Mouse (Mus musculus) kidney, postnatal 36 days (tissue): Measurements from ENCODE around the gene Lamc3.
"Not testable (repeated sequence)": the region's sequence is repeated elsewhere in the genome, so short reads cannot be mapped to it uniquely, and the experiment has no call there.

Experiments used
- DNase-seq, 2 experiments: peaks; one replicate each; pipeline ENCODE4 v3.0.0; 2021 to 2022; ENCODE audit warnings: mixed read lengths in 2 of 2

Lamc3 gene

GRCm38 (mm10) chr2:31878610-31879009 is 8.5 kb upstream of the Lamc3 start:
- DNase-seq, result no peak

DNA sequence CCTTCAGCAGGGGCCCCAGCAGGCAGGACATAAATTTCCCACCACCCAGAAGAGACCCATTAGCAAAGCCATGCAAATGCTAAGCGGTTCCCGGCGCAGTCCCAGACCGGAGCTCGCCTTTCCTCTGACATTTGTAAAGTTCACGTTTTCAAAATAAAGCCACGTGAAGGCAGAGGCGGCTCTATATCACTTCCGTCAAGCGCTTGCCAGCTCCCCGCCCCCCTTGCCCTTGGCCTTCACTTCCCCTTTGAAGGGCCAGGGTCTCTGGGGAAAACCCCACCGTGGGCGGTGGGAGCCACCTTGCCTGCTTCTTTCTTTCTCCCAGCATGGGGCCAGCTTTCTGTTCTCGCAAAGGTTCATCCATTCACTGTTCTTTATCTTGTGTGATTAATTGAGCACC is 6.2 kb upstream of the Lamc3 start:
- DNase-seq, result peak in 1 of 2 experiments; percentile 41

GRCm38 (mm10) chr2:31883061-31883460 is 4.0 kb upstream of the Lamc3 start:
- DNase-seq, result no peak

DNA sequence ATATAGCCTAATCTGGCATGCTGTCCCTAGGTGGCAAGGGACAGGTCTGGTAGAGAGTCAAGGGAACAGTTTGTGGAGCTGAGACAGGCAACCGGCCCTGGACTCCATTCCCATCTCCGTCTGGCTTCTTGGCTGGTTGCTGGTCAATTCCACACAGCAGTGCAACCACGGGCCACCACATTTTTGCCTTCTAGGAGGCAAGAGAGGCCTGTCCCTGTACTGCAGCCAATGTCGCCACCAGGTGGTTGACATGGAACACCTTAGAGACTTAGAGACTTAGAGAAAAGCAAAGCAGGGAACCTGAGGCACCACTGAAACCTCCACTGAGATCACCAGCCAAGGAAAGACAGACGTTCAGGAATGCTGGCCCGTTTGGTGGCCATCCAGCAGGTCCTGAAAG is 2.3 kb upstream of the Lamc3 start:
- DNase-seq, result peak; percentile 61 to 82

- DNase-seq, result no peak
Measured at GRCm38 (mm10) chr2:31888871-31889270, 1.8 kb downstream of the Lamc3 start.

- DNase-seq, result peak; percentile 46 to 58
Measured at GRCm38 (mm10) chr2:31891219-31891618, 4.1 kb downstream of the Lamc3 start.

GRCm38 (mm10) chr2:31893110-31893669 is 6.1 kb downstream of the Lamc3 start:
- peak in 1 of 2 experiments; percentile 16 for DNase-seq

GRCm38 (mm10) chr2:31894221-31894870 is 7.3 kb downstream of the Lamc3 start:
- DNase-seq, result no peak

DNA sequence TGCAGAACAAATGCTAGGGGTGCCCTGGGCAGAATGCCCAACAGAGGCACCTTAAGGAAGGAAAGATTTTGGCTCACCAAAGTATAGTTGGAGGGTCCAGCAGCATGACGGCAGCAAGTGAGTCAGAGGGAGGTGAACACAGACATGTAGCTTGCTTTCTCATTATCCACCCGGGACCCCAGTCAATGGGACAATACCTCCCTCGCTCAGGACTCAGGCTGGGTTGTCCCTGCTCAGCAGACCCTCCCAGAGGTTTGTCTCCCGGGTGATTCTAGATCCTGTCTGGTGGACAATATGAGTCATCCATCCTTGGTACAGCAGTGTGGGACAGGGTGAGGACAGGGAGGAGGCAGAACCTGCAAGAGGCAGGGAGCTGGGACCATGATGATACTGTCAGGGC is 13.8 kb downstream of the Lamc3 start:
- DNase-seq, result no peak

- peak in 1 of 2 experiments; percentile 25 for DNase-seq
Measured at GRCm38 (mm10) chr2:31901659-31902362, 14.7 kb downstream of the Lamc3 start.

GRCm38 (mm10) chr2:31904089-31904488 is 17.0 kb downstream of the Lamc3 start:
- DNase-seq, result peak in 1 of 2 experiments; percentile 24

GRCm38 (mm10) chr2:31904622-31905021 is 17.5 kb downstream of the Lamc3 start:
- DNase-seq, result no peak

- DNase-seq, result peak in 1 of 2 experiments; percentile 29
Measured at GRCm38 (mm10) chr2:31905682-31906081, 18.6 kb downstream of the Lamc3 start.

- no peak for DNase-seq
Measured at GRCm38 (mm10) chr2:31906407-31906806, 19.3 kb downstream of the Lamc3 start.

DNA sequence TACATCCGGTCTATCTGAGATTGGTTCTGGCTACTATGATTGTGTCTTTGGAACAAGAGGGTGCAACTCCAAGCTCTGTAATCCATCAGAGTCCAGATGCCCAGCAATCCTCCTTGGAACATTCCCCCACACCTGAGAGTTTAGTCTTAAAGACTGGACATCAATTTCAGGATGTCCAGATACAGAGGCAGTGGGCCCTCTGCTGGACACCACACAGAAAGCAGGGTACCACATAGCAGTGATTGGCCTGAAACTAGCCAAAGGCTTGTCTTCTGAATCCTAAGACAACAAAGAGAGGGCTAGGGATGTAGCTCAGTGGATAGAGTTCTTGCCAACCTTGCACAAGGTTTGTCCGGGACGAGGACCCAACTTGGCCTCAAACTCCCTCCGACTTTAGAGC is 25.5 kb downstream of the Lamc3 start:
- DNase-seq, result peak in 1 of 2 experiments; percentile 66

DNA sequence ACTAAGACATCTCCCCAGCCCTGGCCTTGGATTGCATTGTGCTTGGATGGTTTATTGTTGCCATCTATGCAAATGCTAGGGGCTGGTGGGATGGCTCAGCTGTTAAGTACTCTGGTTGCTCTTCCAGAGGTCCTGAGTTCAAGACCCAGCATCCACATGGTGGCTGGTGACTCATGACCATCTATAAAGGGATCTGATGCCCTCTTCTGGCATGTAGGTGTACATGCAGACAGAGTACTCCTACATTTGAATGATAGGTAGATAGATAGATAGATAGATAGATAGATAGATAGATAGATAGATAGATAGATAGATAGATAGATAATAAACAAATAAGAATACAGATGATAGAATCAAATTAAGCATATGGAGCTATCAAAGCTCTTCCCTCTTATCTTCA is 27.1 kb downstream of the Lamc3 start:
- DNase-seq, result not testable (repeated sequence)

- peak; percentile 71 to 91 for DNase-seq
Measured at GRCm38 (mm10) chr2:31915112-31915511, 28.0 kb downstream of the Lamc3 start.

DNA sequence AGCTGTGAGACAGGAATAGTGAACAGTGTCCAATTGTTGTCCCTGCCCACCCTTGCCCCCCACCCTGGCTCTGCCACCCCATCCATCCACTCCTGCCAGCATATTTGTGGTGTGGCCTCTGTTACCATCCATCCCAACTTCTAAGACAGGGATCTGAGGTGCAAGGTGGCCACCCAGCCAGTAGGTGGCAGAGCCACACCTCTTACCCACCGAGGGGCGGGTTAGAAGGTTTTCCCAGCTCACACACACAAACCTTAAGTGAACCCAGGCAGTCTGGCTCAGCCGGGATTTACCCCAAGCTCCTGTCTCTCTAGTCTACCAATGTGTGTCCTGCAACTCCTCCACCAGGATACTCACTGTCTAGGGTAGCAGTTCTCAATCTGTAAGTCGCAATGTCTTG is 30.5 kb downstream of the Lamc3 start:
- peak; percentile 64 to 77 for DNase-seq

- DNase-seq, result no peak
Measured at GRCm38 (mm10) chr2:31923645-31924044, 36.6 kb downstream of the Lamc3 start.

GRCm38 (mm10) chr2:31924811-31925210 is 37.7 kb downstream of the Lamc3 start:
- DNase-seq, result peak; percentile 94 to 96

- DNase-seq, result peak; percentile 51 to 61
Measured at GRCm38 (mm10) chr2:31925936-31926335, 38.8 kb downstream of the Lamc3 start.

DNA sequence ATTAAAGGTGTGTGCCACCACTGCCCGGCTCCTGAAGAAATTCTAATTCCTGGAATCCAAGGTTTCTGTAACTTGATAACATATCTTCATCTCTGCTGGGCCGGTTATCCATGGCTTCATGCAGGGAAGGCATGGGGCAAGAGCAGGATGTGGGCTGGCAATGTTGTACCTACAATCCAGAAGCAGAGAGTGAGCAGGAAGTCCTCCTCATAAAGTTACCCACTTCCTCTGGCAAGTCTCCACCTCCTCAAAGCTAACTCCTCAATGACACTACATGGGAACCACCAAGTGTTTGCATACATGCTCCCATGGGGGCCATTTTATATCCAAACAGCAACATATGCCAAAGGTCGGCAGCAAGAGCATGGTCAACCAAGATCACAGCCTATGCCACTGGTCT is 42.6 kb downstream of the Lamc3 start:
- DNase-seq, result no peak

GRCm38 (mm10) chr2:31934551-31934950 is 47.5 kb downstream of the Lamc3 start:
- no peak for DNase-seq

DNA sequence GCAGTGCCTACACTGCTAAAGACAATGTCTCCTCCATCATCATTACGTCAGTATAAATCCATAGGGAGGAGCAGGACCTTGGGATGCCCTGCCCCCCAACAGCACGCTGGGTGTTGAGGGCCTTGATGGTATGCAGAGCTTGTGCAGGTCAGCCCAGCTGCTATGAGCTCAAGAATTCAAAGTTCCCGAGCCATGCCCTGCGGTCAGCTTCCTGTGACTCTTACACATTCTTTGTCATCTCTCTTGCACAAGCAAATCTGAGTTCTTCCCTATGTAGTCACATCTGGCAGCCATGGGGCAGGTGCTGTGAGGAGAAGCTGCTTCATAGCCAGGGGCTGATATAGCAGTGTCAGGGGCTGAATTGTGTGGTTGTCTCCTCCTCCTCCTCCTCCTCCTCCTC is 48.0 kb downstream of the Lamc3 start:
- DNase-seq, result no peak
